24 mouse cellular contexts compared by ENCODE assay signal in genomic region chr4:117130790-117131189, GRCm38 (mm10). TPM values are rescaled to one million over a fixed set of nuclear protein-coding genes. Genes with fewer than 3 reads are reported as not detected.
DNase-seq lines count a peak whose midpoint lies in the region; ATAC-seq and TF ChIP-seq lines count a peak whose summit lies in the region.
"Had no signal": no experiment of that assay in that cellular context is flagged by ENCODE, and none has a peak within 500 bp of the region (broad histone marks: within the 10 kb centered on the region; RNA-seq: fewer than 3 reads in every experiment).

No protein-coding gene starts in this region.

- no peak overlapping the region for H3K27ac ChIP-seq in midbrain, embryonic 13.5 days
- H3K27ac ChIP-seq in midbrain, postnatal 0 days (ENCODE audit: low read depth, low read length): no peak overlapping the region
- H3K27ac ChIP-seq: embryonic facial prominence, embryonic 12.5 days; limb, embryonic 12.5 days; liver, embryonic 14.5 days; lung, embryonic 15.5 days had no signal

- H3K9ac ChIP-seq in midbrain, embryonic 13.5 days (replicated peaks): peak overlapping the region; percentile 41; the same call in 1 of the 2 replicates
- H3K9ac ChIP-seq in midbrain, postnatal 0 days (replicated peaks; ENCODE audit: low read length, poor library complexity, severe bottlenecking): no peak overlapping the region
- H3K9ac ChIP-seq: embryonic facial prominence, embryonic 12.5 days; heart, embryonic 12.5 days; limb, embryonic 12.5 days; liver, embryonic 14.5 days; lung, embryonic 15.5 days had no signal

- H3K4me1 ChIP-seq in midbrain, embryonic 13.5 days (replicated peaks): peaks cover 46% of the 10 kb centered on the region
- H3K4me1 ChIP-seq in midbrain, postnatal 0 days (ENCODE audit: insufficient read depth, low read length): peaks cover 7% of the 10 kb centered on the region; the same call in 1 of the 2 replicates

- H3K4me3 ChIP-seq in midbrain, embryonic 13.5 days (replicated peaks): 0 out of 2 replicates have a peak overlapping the region, but pooled peaks have one; percentile 84
- no peak overlapping the region for H3K4me3 ChIP-seq in midbrain, postnatal 0 days (ENCODE audit: low read depth, low read length)
- H3K4me3 ChIP-seq: embryonic facial prominence, embryonic 12.5 days; erythroblast, embryonic 14.5 days; heart, embryonic 12.5 days; limb, embryonic 12.5 days; lung, embryonic 15.5 days had no signal

- 36% methylated on average over 6 of the region's 6 CpGs for WGBS in midbrain, embryonic 13.5 days
- WGBS in midbrain, postnatal 0 days: 54% methylated on average over 6 of the region's 6 CpGs

- no peaks in the 10 kb centered on the region for H3K27me3 ChIP-seq in midbrain, embryonic 13.5 days
- H3K27me3 ChIP-seq in midbrain, postnatal 0 days (ENCODE audit: insufficient read depth, low read length): no peaks in the 10 kb centered on the region

- DNase-seq in kidney, adult 11 months: peak; percentile 49
- DNase-seq in kidney, postnatal 14 days: no peak
- no peak for DNase-seq in midbrain, postnatal 0 days (ENCODE audit: low spot score)
- peak; percentile 45 for DNase-seq in MN1 (ENCODE audit: low spot score)
- peak; percentile 57 for DNase-seq in retina, embryonic 14.5 days (ENCODE audit: low spot score)
- DNase-seq in thymus, postnatal 10 days (ENCODE audit: low spot score in 2 of 2): no peak
- DNase-seq: cerebellum, adult 8-10 months; heart, adult 11 months; heart, postnatal 14 days; lung, postnatal 4 days; right cerebral cortex, postnatal 14 days; spleen, adult 18-20 months; thymus, postnatal 4 days had no signal

- no peak for TF ChIP-seq CTCF in midbrain, postnatal 0 days (IDR thresholded peaks at IDR 0.05)

- H3K4me2 ChIP-seq in midbrain, embryonic 13.5 days (replicated peaks): peak overlapping the region; percentile 86
- no peak overlapping the region for H3K4me2 ChIP-seq in midbrain, postnatal 0 days (ENCODE audit: low read depth, low read length, poor library complexity, severe bottlenecking)
- H3K4me2 ChIP-seq: embryonic facial prominence, embryonic 12.5 days; heart, embryonic 12.5 days; limb, embryonic 12.5 days; lung, embryonic 15.5 days had no signal

- no peaks in the 10 kb centered on the region for H3K9me3 ChIP-seq in midbrain, embryonic 13.5 days
- no peaks in the 10 kb centered on the region for H3K9me3 ChIP-seq in midbrain, postnatal 0 days (ENCODE audit: low read length)
- H3K9me3 ChIP-seq: embryonic facial prominence, embryonic 12.5 days; heart, embryonic 12.5 days; limb, embryonic 12.5 days; lung, embryonic 15.5 days had no signal

- H3K36me3 ChIP-seq in midbrain, embryonic 13.5 days: peaks cover 31% of the 10 kb centered on the region
- peaks cover 31% of the 10 kb centered on the region for H3K36me3 ChIP-seq in midbrain, postnatal 0 days (ENCODE audit: insufficient read depth, low read length)

- no peak for ATAC-seq in midbrain, embryonic 13.5 days
- ATAC-seq in midbrain, postnatal 0 days (ENCODE audit: low FRiP score): no peak

RNA-seq across cellular contexts. Expression of gene Plk3, which starts 3.0 kb away (rescaled TPM):
- polyA plus RNA-seq in midbrain, embryonic 13.5 days (2015; fragmentation: Nextera tagmentation; extraction: Ambion mirVana): 18.6 and 19.3 TPM in 2 replicates
- 20.8 and 28.2 TPM in 2 replicates for total RNA-seq in midbrain, postnatal 0 days (2014; rRNA removed)
- polyA plus RNA-seq in midbrain, postnatal 0 days (2015; fragmentation: Nextera tagmentation; extraction: Ambion mirVana): 26.6 and 26.8 TPM in 2 replicates

RNA-seq across cellular contexts. Expression of gene Tctex1d4, which starts 4.2 kb away (rescaled TPM):
- polyA plus RNA-seq in midbrain, embryonic 13.5 days (2015; fragmentation: Nextera tagmentation; extraction: Ambion mirVana): not detected in 2 replicates
- 1.3 and 5.8 TPM in 2 replicates for total RNA-seq in midbrain, postnatal 0 days (2014; rRNA removed)
- polyA plus RNA-seq in midbrain, postnatal 0 days (2015; fragmentation: Nextera tagmentation; extraction: Ambion mirVana): 1.2 TPM in 2 replicates
- total RNA-seq: adrenal gland, adult 18-20 months; common myeloid progenitor, adult 5-6 weeks; gastrocnemius, adult 8-10 months; heart, postnatal 14 days had no signal
- polyA plus RNA-seq: embryonic facial prominence, embryonic 12.5 days; erythroblast, embryonic 14.5 days; heart, embryonic 12.5 days; kidney, embryonic 16.5 days; limb, embryonic 12.5 days; liver, embryonic 14.5 days had no signal

RNA-seq across cellular contexts. Expression of gene Btbd19, which starts 5.3 kb away (rescaled TPM):
- polyA plus RNA-seq in midbrain, embryonic 13.5 days (2015; fragmentation: Nextera tagmentation; extraction: Ambion mirVana): 3.3 and 3.4 TPM in 2 replicates
- 7.3 and 8.2 TPM in 2 replicates for total RNA-seq in midbrain, postnatal 0 days (2014; rRNA removed)
- 3.8 and 4.2 TPM in 2 replicates for polyA plus RNA-seq in midbrain, postnatal 0 days (2015; fragmentation: Nextera tagmentation; extraction: Ambion mirVana)

RNA-seq across cellular contexts. Expression of gene Rps8, which starts 25.3 kb away (rescaled TPM):
- 558 and 623 TPM in 2 replicates for polyA plus RNA-seq in midbrain, embryonic 13.5 days (2015; fragmentation: Nextera tagmentation; extraction: Ambion mirVana)
- 439 and 604 TPM in 2 replicates for total RNA-seq in midbrain, postnatal 0 days (2014; rRNA removed)
- 475 and 493 TPM in 2 replicates for polyA plus RNA-seq in midbrain, postnatal 0 days (2015; fragmentation: Nextera tagmentation; extraction: Ambion mirVana)

RNA-seq across cellular contexts. Expression of gene Ptch2, which starts 34.9 kb away (rescaled TPM):
- 7.1 and 7.3 TPM in 2 replicates for polyA plus RNA-seq in midbrain, embryonic 13.5 days (2015; fragmentation: Nextera tagmentation; extraction: Ambion mirVana)
- total RNA-seq in midbrain, postnatal 0 days (2014; rRNA removed): 6.8 and 12.2 TPM in 2 replicates
- polyA plus RNA-seq in midbrain, postnatal 0 days (2015; fragmentation: Nextera tagmentation; extraction: Ambion mirVana): 3.5 and 3.7 TPM in 2 replicates
- total RNA-seq: common myeloid progenitor, adult 5-6 weeks had no signal

Comparison
In these comparisons a context has a peak if more than half of its experiments do, and no peak if none do; other contexts are left out.
1. DNase-seq: peak in kidney, adult 11 months (single experiment), MN1 (single experiment) and retina, embryonic 14.5 days (single experiment); none in kidney, postnatal 14 days (single experiment), midbrain, postnatal 0 days (single experiment) and thymus, postnatal 10 days (0 of 2).